Mouse (Mus musculus) E14TG2a.4 (cell line): ENCODE results near the gene Gm49450.
A peak's percentile ranks its signal among the peaks of the same experiment; 100 is the strongest.

Source experiments
- CTCF ChIP-seq: conservative IDR thresholded peaks from 2 replicates; pipeline ENCODE4 v1.5.1; 2014; ENCODE audit warnings: low read length
- NANOG ChIP-seq: IDR thresholded peaks from 2 replicates; pipeline ENCODE4 v1.6.1; 2014; ENCODE audit warnings: borderline replicate concordance, low read length, mixed read lengths

GRCm38 (mm10) chr15:98998775-98999157 lies 45.4 kb upstream of the Gm49450 start:
- TF ChIP-seq CTCF (0 out of 2 replicates have a peak, but pooled peaks have one; percentile 3), NANOG (no peak)
